Mouse (Mus musculus) kidney, adult 2 months (tissue): ENCODE measurements around the gene Rasl11b. TPM values are rescaled to one million over a fixed set of nuclear protein-coding genes. Genes with fewer than 3 reads are reported as not detected.
A peak's percentile ranks its signal among the peaks of the same experiment; 100 is the strongest.

Source experiments
- DNase-seq: peaks from one replicate; pipeline ENCODE4 v3.0.0; 2021
- H3K27ac ChIP-seq: fragments of 200-500 bp; 2 replicates; pipeline ENCODE4 v1.5.1; 2012; ENCODE audit warnings: low read depth, low read length, control low read depth, inconsistent platforms; ENCODE audit not compliant: insufficient read depth
- H3K27me3 ChIP-seq: fragments of 200-500 bp; replicated peaks from 2 replicates; pipeline ENCODE4 v1.6.1; 2012; ENCODE audit warnings: mild to moderate bottlenecking, moderate library complexity, low read length, inconsistent platforms; ENCODE audit not compliant: control insufficient read depth, insufficient read depth
- H3K36me3 ChIP-seq: fragments of 200-500 bp; 2 replicates; pipeline ENCODE4 v1.6.1; 2012; ENCODE audit warnings: mild to moderate bottlenecking, moderate library complexity, low read length, inconsistent platforms; ENCODE audit not compliant: control insufficient read depth, insufficient read depth
- H3K4me1 ChIP-seq: fragments of 200-500 bp; 2 replicates; pipeline ENCODE4 v1.6.1; 2011; ENCODE audit warnings: low read length; ENCODE audit not compliant: control insufficient read depth, insufficient read depth
- H3K4me3 ChIP-seq: fragments of 200-500 bp; 2 replicates; pipeline ENCODE4 v1.5.1; 2011; ENCODE audit warnings: mild to moderate bottlenecking, low read depth, low read length, control low read depth; ENCODE audit not compliant: insufficient read depth
- CTCF ChIP-seq: fragments of 200-500 bp; conservative IDR thresholded peaks from 2 replicates; pipeline ENCODE4 v1.5.1; 2011; ENCODE audit warnings: low read depth, mild to moderate bottlenecking, control low read depth, low read length, moderate library complexity, mixed read lengths; ENCODE audit not compliant: insufficient read depth, insufficient read length
- POLR2A ChIP-seq: fragments of 200-500 bp; IDR thresholded peaks from one replicate; pipeline ENCODE4 v1.6.1; 2011; ENCODE audit warnings: low read depth, low read length, control low read depth
- WGBS: fragments of 180-500 bp; shearing (Covaris S2); methylation state at CpG from one replicate; pipeline ENCODE4 v1.1.7; 2018; 5-methylcytosine and 5-hydroxymethylcytosine counted together
- polyA plus RNA-seq: library from polyadenylated mRNA; depleted of rRNA; stranded (reverse); fragments of >200 nt; gene quantifications from 2 replicates; pipeline ENCODE4 v1.2.3, GENCODE M21; 2012

Rasl11b gene
- polyA plus RNA-seq, 1 experiment, result 43.1 TPM

DNA sequence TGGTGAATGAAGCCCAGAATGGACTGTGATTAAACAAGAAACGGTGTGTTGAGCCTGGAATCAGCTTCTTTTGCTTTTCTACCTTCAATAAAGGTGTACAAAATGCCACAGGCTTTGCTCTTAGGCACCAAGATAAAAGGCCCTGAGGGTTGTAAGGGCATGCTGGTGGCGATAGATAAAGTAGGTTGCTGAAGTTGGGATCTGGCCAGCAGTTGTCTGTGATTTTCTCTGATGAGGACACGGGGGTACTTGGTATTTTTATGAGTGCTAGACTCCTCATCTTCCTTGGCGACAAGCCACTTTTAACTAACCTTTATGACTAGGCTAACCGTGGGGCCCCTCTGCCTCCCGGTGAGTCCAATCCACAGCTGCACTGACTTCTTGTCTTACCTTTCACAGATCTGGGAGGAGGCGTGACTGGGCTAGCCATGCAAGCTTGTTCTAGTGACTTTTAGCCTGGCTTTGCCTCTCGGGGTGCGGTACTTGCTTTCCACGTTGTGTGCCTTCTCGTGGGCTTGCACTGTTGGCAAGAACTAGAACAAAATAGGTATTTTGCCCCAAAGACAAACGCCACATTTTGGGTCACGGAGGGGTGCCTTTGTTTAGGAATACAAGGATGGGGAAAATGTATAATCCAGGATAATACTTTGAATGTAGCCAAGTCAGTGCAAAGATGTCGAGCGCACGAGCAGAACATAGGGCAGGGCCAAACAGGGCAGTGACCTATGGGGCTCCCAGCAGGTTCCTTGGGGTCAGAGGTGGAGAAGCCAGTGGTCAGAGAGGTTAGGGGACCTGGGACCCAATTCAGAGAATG, 852 bp upstream of the Rasl11b start:
- H3K27ac ChIP-seq, result 0 out of 2 replicates have a peak overlapping the region, but pooled peaks have one; percentile 27
- TF ChIP-seq POLR2A (no peak), CTCF (no peak)
- no peaks in the 10 kb centered on the region for H3K27me3 ChIP-seq
- H3K36me3 ChIP-seq, result no peaks in the 10 kb centered on the region; the same call in 1 of the 2 replicates
- H3K4me1 ChIP-seq, result peaks cover 10% of the 10 kb centered on the region
- WGBS, result 31% methylated on average over 16 of the region's 16 CpGs
- DNase-seq, result peak; percentile 23
- peak overlapping the region; percentile 98 for H3K4me3 ChIP-seq

DNA sequence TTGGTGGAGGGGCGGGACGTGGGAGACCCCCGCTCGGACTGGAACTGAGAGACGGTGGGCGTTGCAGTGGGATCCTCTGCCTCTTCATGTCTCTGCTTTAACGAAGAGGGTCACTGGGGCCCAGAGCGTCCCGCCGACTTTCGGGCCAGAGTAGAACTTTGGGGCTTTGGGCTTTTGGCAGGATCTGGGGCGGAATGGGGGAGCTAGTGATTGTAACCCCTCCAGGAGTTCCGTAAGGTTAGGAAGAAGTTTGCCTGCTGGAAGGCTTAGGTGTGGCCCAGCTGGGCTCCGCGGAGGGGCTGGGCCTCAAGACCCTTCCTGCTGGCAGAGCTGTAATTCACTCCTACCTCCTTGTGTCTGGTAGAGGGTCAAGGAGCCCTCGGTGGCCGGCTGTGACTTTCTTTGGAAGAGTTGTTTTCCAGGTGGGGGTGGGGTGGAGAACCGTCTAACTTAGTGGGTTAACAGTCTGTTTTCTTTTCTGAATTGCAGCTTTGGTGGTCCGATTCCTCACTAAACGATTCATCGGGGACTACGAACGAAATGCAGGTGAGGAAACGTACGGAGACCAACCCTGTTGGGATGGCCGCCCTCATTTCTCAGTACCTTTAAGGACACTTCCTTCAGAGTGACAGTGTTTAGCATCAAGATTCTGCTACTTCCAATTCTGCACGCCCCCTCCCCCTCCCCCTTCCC, 674 bp downstream of the Rasl11b start:
- Histone ChIP-seq H3K27ac (peak overlapping the region; percentile 82), H3K4me3 (peak overlapping the region; percentile 98), H3K4me1 (peaks cover 10% of the 10 kb centered on the region), H3K27me3 (no peaks in the 10 kb centered on the region), H3K36me3 (no peaks in the 10 kb centered on the region; the same call in 1 of the 2 replicates)
- 4% methylated on average over 27 of the region's 27 CpGs for WGBS
- no peak for TF ChIP-seq POLR2A
- TF ChIP-seq CTCF, result no peak
- peak; percentile 19 for DNase-seq

DNA sequence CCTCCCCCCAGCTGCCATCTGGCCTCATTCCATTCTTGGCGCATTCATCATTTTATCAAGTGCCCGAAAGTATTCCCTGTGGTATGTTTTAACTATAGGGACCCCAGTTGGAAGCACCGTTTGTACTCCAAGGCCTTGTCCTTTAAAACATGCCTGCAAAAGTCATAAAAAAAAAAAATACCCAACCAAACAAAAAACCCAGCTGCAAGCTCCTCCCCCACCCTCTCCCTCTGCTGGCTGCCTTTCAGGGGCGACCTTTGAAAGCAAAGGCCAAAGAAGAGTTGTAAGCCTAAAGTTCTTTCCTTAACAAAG, 1.2 kb downstream of the Rasl11b start:
- TF ChIP-seq POLR2A (no peak), CTCF (0 out of 2 replicates have a peak, but pooled peaks have one; percentile 20)
- peaks cover 10% of the 10 kb centered on the region for H3K4me1 ChIP-seq
- peak; percentile 85 for DNase-seq
- 7% methylated on average over 4 of the region's 4 CpGs for WGBS
- peak overlapping the region; percentile 98 for H3K4me3 ChIP-seq
- H3K27ac ChIP-seq, result no peak overlapping the region
- H3K27me3 ChIP-seq, result no peaks in the 10 kb centered on the region
- H3K36me3 ChIP-seq, result no peaks in the 10 kb centered on the region; the same call in 1 of the 2 replicates

DNA sequence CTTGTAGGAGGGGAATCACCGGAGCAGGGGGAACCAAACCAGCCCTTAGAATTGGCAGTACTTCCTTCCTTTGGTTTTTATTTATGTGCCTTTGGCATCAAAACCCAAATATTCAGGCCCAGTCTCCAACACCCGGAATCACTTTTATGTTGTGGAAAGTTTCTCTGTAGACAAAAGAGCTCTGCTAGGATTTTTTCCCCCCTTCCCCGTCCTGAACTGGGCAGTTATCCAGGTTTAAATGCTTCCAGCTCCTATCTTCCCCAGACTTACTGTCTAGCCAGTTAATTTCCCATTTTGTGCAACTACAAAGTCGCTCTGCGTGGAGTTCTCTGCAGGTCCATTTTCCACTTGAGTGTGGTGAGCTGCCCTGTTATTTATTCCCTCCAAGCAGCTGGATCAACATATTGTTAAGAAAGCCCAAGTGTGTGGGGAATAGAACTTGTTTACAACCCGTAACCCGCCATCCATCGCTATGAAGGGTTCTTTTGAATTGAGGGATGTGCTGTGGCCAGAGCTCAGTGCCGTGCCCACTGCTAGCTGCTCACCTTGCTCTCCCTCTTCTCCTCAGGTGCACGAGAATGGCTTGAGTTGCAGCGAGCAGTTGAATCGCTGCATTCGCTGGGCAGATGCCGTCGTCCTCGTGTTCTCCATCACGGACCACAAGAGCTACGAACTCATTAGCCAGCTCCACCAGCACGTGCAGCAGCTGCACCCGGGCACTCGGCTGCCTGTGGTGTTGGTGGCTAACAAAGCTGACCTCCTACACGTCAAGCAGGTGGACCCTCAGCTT, 2.6 kb downstream of the Rasl11b start:
- peak; percentile 49 for DNase-seq
- Histone ChIP-seq H3K4me1 (peaks cover 10% of the 10 kb centered on the region), H3K27me3 (no peaks in the 10 kb centered on the region), H3K27ac (peak overlapping the region; percentile 9; the same call in 1 of the 2 replicates), H3K4me3 (peak overlapping the region; percentile 18), H3K36me3 (no peaks in the 10 kb centered on the region; the same call in 1 of the 2 replicates)
- no peak for TF ChIP-seq CTCF
- TF ChIP-seq POLR2A, result no peak
- 50% methylated on average over 22 of the region's 22 CpGs for WGBS

DNA sequence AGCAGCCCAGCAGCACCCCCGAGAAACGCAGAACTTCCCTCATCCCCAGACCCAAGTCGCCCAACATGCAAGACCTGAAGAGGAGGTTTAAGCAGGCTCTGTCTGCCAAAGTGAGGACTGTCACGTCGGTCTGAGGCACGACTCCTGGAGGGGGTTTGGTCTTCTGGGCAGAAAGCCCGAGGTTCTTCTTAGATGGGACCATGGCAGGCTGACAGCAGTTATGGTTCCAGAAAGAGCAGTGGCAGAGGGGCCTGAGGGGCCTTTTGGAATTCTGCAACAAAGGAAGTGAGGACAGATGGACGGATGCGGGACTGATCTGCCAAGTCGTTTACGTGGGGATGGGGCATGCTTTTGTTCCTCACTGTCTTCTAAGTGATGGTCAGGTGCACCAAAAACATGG, 3.4 kb downstream of the Rasl11b start:
- 68% methylated on average over 11 of the region's 11 CpGs for WGBS
- no peaks in the 10 kb centered on the region; the same call in 1 of the 2 replicates for H3K36me3 ChIP-seq
- no peak overlapping the region for H3K27ac ChIP-seq
- no peaks in the 10 kb centered on the region for H3K27me3 ChIP-seq
- no peak overlapping the region; the same call in 1 of the 2 replicates for H3K4me3 ChIP-seq
- H3K4me1 ChIP-seq, result peaks cover 10% of the 10 kb centered on the region
- no peak for DNase-seq
- no peak for TF ChIP-seq POLR2A
- TF ChIP-seq CTCF, result no peak

DNA sequence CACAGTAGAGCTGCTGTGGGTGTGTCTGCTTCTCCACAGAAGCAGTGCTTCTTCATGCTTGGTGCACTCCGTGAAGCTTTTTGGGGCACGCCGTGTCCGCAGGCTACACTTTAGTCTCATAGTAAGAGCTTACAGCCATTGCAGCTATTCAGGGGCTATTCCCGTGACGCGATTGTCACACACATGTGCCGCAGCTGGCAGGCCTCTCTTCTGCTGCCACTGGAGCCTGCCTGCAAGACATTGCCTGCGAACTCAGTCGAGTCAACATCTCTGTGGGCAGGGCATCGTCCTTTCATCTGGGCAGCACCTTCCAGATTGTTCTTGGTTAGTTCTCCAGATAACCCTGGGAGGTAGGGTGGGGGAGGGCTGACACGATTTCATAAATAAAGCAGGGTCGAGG, 4.7 kb downstream of the Rasl11b start:
- Histone ChIP-seq H3K27me3 (no peaks in the 10 kb centered on the region), H3K27ac (no peak overlapping the region), H3K4me3 (no peak overlapping the region), H3K36me3 (no peaks in the 10 kb centered on the region; the same call in 1 of the 2 replicates), H3K4me1 (0 out of 2 replicates have a peak, but pooled peaks cover 4% of the 10 kb centered on the region)
- no peak for DNase-seq
- 78% methylated on average over 13 of the region's 13 CpGs for WGBS
- TF ChIP-seq POLR2A (no peak), CTCF (no peak)
